Mouse (Mus musculus): ENCODE results near the gene Tnni2. TPM values are rescaled to one million over a fixed set of nuclear protein-coding genes. Genes with fewer than 3 reads are reported as not detected.

The Tnni2 gene
- polyA plus RNA-seq, 1 experiment from 2014 or later: 1.9 TPM

- H3K27me3 ChIP-seq: no peaks in the 10 kb centered on the region
- peak overlapping the region; percentile 36; the same call in 1 of the 2 replicates for H3K9ac ChIP-seq
- H3K9me3 ChIP-seq (replicated peaks): no peaks in the 10 kb centered on the region
- H3K4me3 ChIP-seq: no peak overlapping the region
- no peak overlapping the region for H3K4me2 ChIP-seq (replicated peaks)
- no peak for ATAC-seq (ENCODE audit: low FRiP score)
- H3K36me3 ChIP-seq: no peaks in the 10 kb centered on the region
- 50% methylated on average over 19 of the region's 19 CpGs for WGBS
- H3K4me1 ChIP-seq: peaks cover 22% of the 10 kb centered on the region
- no peak overlapping the region for H3K27ac ChIP-seq
Measured at GRCm38 (mm10) chr7:142433623-142434022, 8.0 kb upstream of the Tnni2 start.

GRCm38 (mm10) chr7:142434137-142434865 is 7.3 kb upstream of the Tnni2 start, which contains the start of gene Syt8:
Gene Syt8 (plus strand): TSS chr7:142434850.
- Histone ChIP-seq H3K27ac (no peak within 1 kb of the TSS), H3K4me3 (no peak within 1 kb of the TSS), H3K9me3 (replicated peaks) (no peaks in the 10 kb centered on the region), H3K4me2 (replicated peaks) (no peak within 1 kb of the TSS), H3K27me3 (no peaks in the 10 kb centered on the region), H3K36me3 (no peaks in the 10 kb centered on the region), H3K9ac (peak within 1 kb of the TSS; percentile 36; the same call in 1 of the 2 replicates), H3K4me1 (peaks cover 22% of the 10 kb centered on the region)
- ATAC-seq (ENCODE audit: low FRiP score): no peak
- WGBS: 83% methylated on average over 10 of the region's 10 CpGs

GRCm38 (mm10) chr7:142435524-142435923 is 6.1 kb upstream of the Tnni2 start:
- H3K27ac ChIP-seq: no peak overlapping the region
- no peak for ATAC-seq (ENCODE audit: low FRiP score)
- WGBS: 23% methylated on average over 4 of the region's 4 CpGs
- H3K36me3 ChIP-seq: no peaks in the 10 kb centered on the region
- peaks cover 12% of the 10 kb centered on the region for H3K4me1 ChIP-seq
- H3K4me3 ChIP-seq: no peak overlapping the region
- H3K9ac ChIP-seq: no peak overlapping the region
- no peaks in the 10 kb centered on the region for H3K9me3 ChIP-seq (replicated peaks)
- H3K4me2 ChIP-seq (replicated peaks): no peak overlapping the region
- no peaks in the 10 kb centered on the region for H3K27me3 ChIP-seq

- H3K4me2 ChIP-seq (replicated peaks): no peak overlapping the region
- no peaks in the 10 kb centered on the region for H3K36me3 ChIP-seq
- no peak overlapping the region for H3K27ac ChIP-seq
- H3K9me3 ChIP-seq (replicated peaks): no peaks in the 10 kb centered on the region
- H3K9ac ChIP-seq: no peak overlapping the region
- no peak overlapping the region for H3K4me3 ChIP-seq
- H3K4me1 ChIP-seq: peaks cover 11% of the 10 kb centered on the region
- WGBS: 90% methylated on average over 5 of the region's 5 CpGs
- H3K27me3 ChIP-seq: no peaks in the 10 kb centered on the region
- no peak for ATAC-seq (ENCODE audit: low FRiP score)
Measured at GRCm38 (mm10) chr7:142437324-142437723, 4.3 kb upstream of the Tnni2 start.

- H3K4me3 ChIP-seq: no peak overlapping the region
- H3K4me1 ChIP-seq: peaks cover 6% of the 10 kb centered on the region; the same call in 1 of the 2 replicates
- H3K9ac ChIP-seq: no peak overlapping the region
- H3K27me3 ChIP-seq: no peaks in the 10 kb centered on the region
- WGBS: 84% methylated on average over 14 of the region's 14 CpGs
- H3K36me3 ChIP-seq: no peaks in the 10 kb centered on the region
- H3K9me3 ChIP-seq (replicated peaks): no peaks in the 10 kb centered on the region
- no peak overlapping the region for H3K27ac ChIP-seq
- no peak for ATAC-seq (ENCODE audit: low FRiP score)
- H3K4me2 ChIP-seq (replicated peaks): no peak overlapping the region
Measured at GRCm38 (mm10) chr7:142439966-142440365, 1.6 kb upstream of the Tnni2 start.

- no peak for ATAC-seq (ENCODE audit: low FRiP score)
Measured at GRCm38 (mm10) chr7:142440657-142441114, 922 bp upstream of the Tnni2 start.

GRCm38 (mm10) chr7:142442081-142442907 is 686 bp downstream of the Tnni2 start:
- Histone ChIP-seq H3K4me1 (peaks cover 6% of the 10 kb centered on the region; the same call in 1 of the 2 replicates), H3K27me3 (no peaks in the 10 kb centered on the region), H3K27ac (no peak overlapping the region), H3K9ac (no peak overlapping the region), H3K36me3 (no peaks in the 10 kb centered on the region), H3K4me2 (replicated peaks) (no peak overlapping the region), H3K4me3 (no peak overlapping the region), H3K9me3 (replicated peaks) (no peaks in the 10 kb centered on the region)
- WGBS: 87% methylated on average over 9 of the region's 9 CpGs
- no peak for ATAC-seq (ENCODE audit: low FRiP score)

More at GRCm38 (mm10) chr7:142440657-142441114, 922 bp upstream of the Tnni2 start:
- Histone ChIP-seq H3K36me3 (no peaks in the 10 kb centered on the region), H3K9me3 (replicated peaks) (no peaks in the 10 kb centered on the region), H3K4me2 (replicated peaks) (no peak overlapping the region), H3K4me1 (peaks cover 6% of the 10 kb centered on the region; the same call in 1 of the 2 replicates), H3K27ac (no peak overlapping the region), H3K9ac (peak overlapping the region; percentile 10; the same call in 1 of the 2 replicates), H3K27me3 (no peaks in the 10 kb centered on the region), H3K4me3 (no peak overlapping the region)
- WGBS: 51% methylated on average over 5 of the region's 5 CpGs

- H3K4me1 ChIP-seq: peaks cover 6% of the 10 kb centered on the region; the same call in 1 of the 2 replicates
- no peaks in the 10 kb centered on the region for H3K36me3 ChIP-seq
- H3K9ac ChIP-seq: no peak overlapping the region
- no peak for ATAC-seq (ENCODE audit: low FRiP score)
- H3K4me2 ChIP-seq (replicated peaks): no peak overlapping the region
- H3K27me3 ChIP-seq: no peaks in the 10 kb centered on the region
- H3K27ac ChIP-seq: no peak overlapping the region
- no peak overlapping the region for H3K4me3 ChIP-seq
- H3K9me3 ChIP-seq (replicated peaks): no peaks in the 10 kb centered on the region
- 92% methylated on average over 7 of the region's 7 CpGs for WGBS
Measured at GRCm38 (mm10) chr7:142442908-142443420, 1.4 kb downstream of the Tnni2 start.

GRCm38 (mm10) chr7:142443474-142443873 is 1.9 kb downstream of the Tnni2 start:
- no peaks in the 10 kb centered on the region for H3K36me3 ChIP-seq
- no peaks in the 10 kb centered on the region for H3K9me3 ChIP-seq (replicated peaks)
- H3K4me1 ChIP-seq: peaks cover 6% of the 10 kb centered on the region; the same call in 1 of the 2 replicates
- H3K27me3 ChIP-seq: no peaks in the 10 kb centered on the region
- no peak overlapping the region for H3K4me2 ChIP-seq (replicated peaks)
- WGBS: 88% methylated on average over 5 of the region's 5 CpGs
- no peak overlapping the region for H3K4me3 ChIP-seq
- H3K9ac ChIP-seq: no peak overlapping the region
- no peak overlapping the region for H3K27ac ChIP-seq
- no peak for ATAC-seq (ENCODE audit: low FRiP score)

GRCm38 (mm10) chr7:142444171-142444570 is 2.6 kb downstream of the Tnni2 start:
- no peak overlapping the region for H3K4me2 ChIP-seq (replicated peaks)
- no peaks in the 10 kb centered on the region for H3K9me3 ChIP-seq (replicated peaks)
- ATAC-seq (ENCODE audit: low FRiP score): no peak
- H3K9ac ChIP-seq: no peak overlapping the region
- H3K36me3 ChIP-seq: no peaks in the 10 kb centered on the region
- H3K4me1 ChIP-seq: peaks cover 6% of the 10 kb centered on the region; the same call in 1 of the 2 replicates
- H3K27ac ChIP-seq: no peak overlapping the region
- no peaks in the 10 kb centered on the region for H3K27me3 ChIP-seq
- no peak overlapping the region for H3K4me3 ChIP-seq
- 94% methylated on average over 6 of the region's 6 CpGs for WGBS

GRCm38 (mm10) chr7:142445324-142445723 is 3.7 kb downstream of the Tnni2 start:
- H3K27me3 ChIP-seq: no peaks in the 10 kb centered on the region

GRCm38 (mm10) chr7:142446264-142446663 is 4.7 kb downstream of the Tnni2 start:
- H3K4me1 ChIP-seq: no peaks in the 10 kb centered on the region
- no peak overlapping the region for H3K9ac ChIP-seq
- no peak for ATAC-seq (ENCODE audit: low FRiP score)
- H3K36me3 ChIP-seq: no peaks in the 10 kb centered on the region
- H3K4me3 ChIP-seq: no peak overlapping the region
- WGBS: 88% methylated on average over 4 of the region's 4 CpGs
- H3K4me2 ChIP-seq (replicated peaks): no peak overlapping the region
- no peak overlapping the region for H3K27ac ChIP-seq
- no peaks in the 10 kb centered on the region for H3K27me3 ChIP-seq
- no peaks in the 10 kb centered on the region for H3K9me3 ChIP-seq (replicated peaks)

More at GRCm38 (mm10) chr7:142445324-142445723, 3.7 kb downstream of the Tnni2 start:
- Histone ChIP-seq H3K4me2 (replicated peaks) (no peak overlapping the region), H3K27ac (no peak overlapping the region), H3K4me1 (peaks cover 6% of the 10 kb centered on the region; the same call in 1 of the 2 replicates), H3K4me3 (no peak overlapping the region), H3K9me3 (replicated peaks) (no peaks in the 10 kb centered on the region), H3K36me3 (no peaks in the 10 kb centered on the region), H3K9ac (no peak overlapping the region)
- WGBS: 82% methylated on average over 6 of the region's 6 CpGs
- ATAC-seq (ENCODE audit: low FRiP score): no peak
